Mouse (Mus musculus) stomach, embryonic 16.5 days (tissue): ENCODE measurements around the gene Tpp1. TPM values are rescaled to one million over a fixed set of nuclear protein-coding genes. Genes with fewer than 3 reads are reported as not detected.

ENCODE experiments used
- ATAC-seq: fragments of 200-750 bp; cut with Nextera tagmentation; 2 replicates; pipeline ENCODE4 v1.8.0; 2017; ENCODE audit warnings: moderate number of reproducible peaks, moderate TSS enrichment; ENCODE audit not compliant: insufficient read depth, low FRiP score
- H3K27ac ChIP-seq: fragments of 300-500 bp; sonication (generic); 2 replicates; pipeline ENCODE4 v1.5.1; 2014; ENCODE audit warnings: low read length
- H3K27me3 ChIP-seq: fragments of 300-500 bp; sonication (generic); 2 replicates; pipeline ENCODE4 v1.6.1; 2014; ENCODE audit warnings: low read length, control low read depth, mixed read lengths; ENCODE audit not compliant: control insufficient read depth, insufficient read depth
- H3K36me3 ChIP-seq: fragments of 300-500 bp; sonication (generic); 2 replicates; pipeline ENCODE4 v1.6.1; 2014; ENCODE audit warnings: low read length; ENCODE audit not compliant: control insufficient read depth, insufficient read depth
- H3K4me1 ChIP-seq: fragments of 300-500 bp; sonication (generic); 2 replicates; pipeline ENCODE4 v1.6.1; 2014; ENCODE audit warnings: low read length, control low read depth, mixed read lengths; ENCODE audit not compliant: control insufficient read depth, insufficient read depth
- H3K4me2 ChIP-seq: fragments of 300-500 bp; sonication (generic); 2 replicates; pipeline ENCODE4 v1.6.1; 2014; ENCODE audit warnings: low read depth, low read length, mixed read lengths
- H3K4me3 ChIP-seq: fragments of 300-500 bp; sonication (generic); replicated peaks from 2 replicates; pipeline ENCODE4 v1.5.1; 2014; ENCODE audit warnings: mild to moderate bottlenecking, low read length
- H3K9ac ChIP-seq: fragments of 300-500 bp; sonication (generic); 2 replicates; pipeline ENCODE4 v1.6.1; 2014; ENCODE audit warnings: low read length
- H3K9me3 ChIP-seq: fragments of 300-500 bp; sonication (generic); replicated peaks from 2 replicates; pipeline ENCODE4 v1.6.1; 2016; ENCODE audit warnings: low read length, control low read depth; ENCODE audit not compliant: control insufficient read depth
- whole genome bisulfite sequencing: fragments of 180-500 bp; shearing (Covaris S2); extraction: QIAGEN DNeasy Blood & Tissue Kit; methylation state at CpG from one replicate; pipeline ENCODE4 v1.1.7; 2014; 5-methylcytosine and 5-hydroxymethylcytosine counted together
- polyA plus RNA-seq: library from polyadenylated mRNA; unstranded; fragments of >200 nt; fragmentation: Nextera tagmentation; extraction: Ambion mirVana; gene quantifications from 2 replicates; pipeline ENCODE4 v1.2.1, GENCODE M21; 2015

Gene Tpp1
- 77.3 and 82.8 TPM in 2 replicates for polyA plus RNA-seq

GRCm38 (mm10) chr7:105751491-105752433 lies at the start of gene Tpp1:
Gene Tpp1 (minus strand): TSS chr7:105752235.
- H3K27ac ChIP-seq: peak within 1 kb of the TSS; percentile 51; the same call in 1 of the 2 replicates
- 17% methylated on average over 20 of the region's 20 CpGs for WGBS
- H3K9ac ChIP-seq: peak within 1 kb of the TSS; percentile 83
- ATAC-seq: peak; percentile 93
- peak within 1 kb of the TSS; percentile 70 for H3K4me3 ChIP-seq
- no peaks in the 10 kb centered on the region; the same call in 1 of the 2 replicates for H3K36me3 ChIP-seq
- H3K9me3 ChIP-seq: no peaks in the 10 kb centered on the region
- H3K27me3 ChIP-seq: no peaks in the 10 kb centered on the region
- peak within 1 kb of the TSS; percentile 73 for H3K4me2 ChIP-seq
- H3K4me1 ChIP-seq: peaks cover 9% of the 10 kb centered on the region

- no peaks in the 10 kb centered on the region for H3K27me3 ChIP-seq
- ATAC-seq: no peak
- H3K9me3 ChIP-seq: no peaks in the 10 kb centered on the region
- no peaks in the 10 kb centered on the region for H3K4me1 ChIP-seq
- no peaks in the 10 kb centered on the region for H3K36me3 ChIP-seq
- H3K4me3 ChIP-seq: no peak overlapping the region
- WGBS: 92% methylated on average over 3 of the region's 3 CpGs
- no peak overlapping the region for H3K27ac ChIP-seq
- H3K4me2 ChIP-seq: no peak overlapping the region
- no peak overlapping the region for H3K9ac ChIP-seq
Measured at GRCm38 (mm10) chr7:105796972-105797371, 44.9 kb upstream of the Tpp1 start.

- H3K4me1 ChIP-seq: no peaks in the 10 kb centered on the region
- H3K36me3 ChIP-seq: no peaks in the 10 kb centered on the region
- H3K4me2 ChIP-seq: no peak overlapping the region
- H3K27ac ChIP-seq: no peak overlapping the region
- H3K4me3 ChIP-seq: no peak overlapping the region
- H3K9me3 ChIP-seq: no peaks in the 10 kb centered on the region
- no peak for ATAC-seq
- H3K27me3 ChIP-seq: no peaks in the 10 kb centered on the region
- WGBS: 29% methylated on average over 7 of the region's 7 CpGs
- no peak overlapping the region for H3K9ac ChIP-seq
Measured at GRCm38 (mm10) chr7:105795759-105796366, 43.8 kb upstream of the Tpp1 start.

GRCm38 (mm10) chr7:105793701-105794100 lies 41.7 kb upstream of the Tpp1 start:
- H3K4me2 ChIP-seq: no peak overlapping the region
- H3K4me3 ChIP-seq: no peak overlapping the region
- no peak overlapping the region for H3K9ac ChIP-seq
- H3K27me3 ChIP-seq: peaks cover 4% of the 10 kb centered on the region; the same call in 1 of the 2 replicates
- ATAC-seq: no peak
- H3K4me1 ChIP-seq: no peaks in the 10 kb centered on the region
- no peak overlapping the region; the same call in 1 of the 2 replicates for H3K27ac ChIP-seq
- 78% methylated on average over 7 of the region's 7 CpGs for WGBS
- no peaks in the 10 kb centered on the region for H3K36me3 ChIP-seq
- no peaks in the 10 kb centered on the region for H3K9me3 ChIP-seq

- ATAC-seq: no peak
- peaks cover 3% of the 10 kb centered on the region; the same call in 1 of the 2 replicates for H3K4me1 ChIP-seq
- no peaks in the 10 kb centered on the region for H3K36me3 ChIP-seq
- no peak overlapping the region for H3K27ac ChIP-seq
- no peak overlapping the region for H3K9ac ChIP-seq
- WGBS: 71% methylated on average over 1 of the region's 1 CpGs
- no peak overlapping the region for H3K4me2 ChIP-seq
- no peaks in the 10 kb centered on the region for H3K9me3 ChIP-seq
- H3K4me3 ChIP-seq: no peak overlapping the region
- H3K27me3 ChIP-seq: peaks cover 4% of the 10 kb centered on the region; the same call in 1 of the 2 replicates
Measured at GRCm38 (mm10) chr7:105791147-105791546, 39.1 kb upstream of the Tpp1 start.

GRCm38 (mm10) chr7:105787285-105788140 lies 35.5 kb upstream of the Tpp1 start, which contains the start of gene Dchs1:
Gene Dchs1 (minus strand): TSS chr7:105787654.
- Histone ChIP-seq H3K9me3 (no peaks in the 10 kb centered on the region), H3K4me2 (peak within 1 kb of the TSS; percentile 70), H3K4me3 (peak within 1 kb of the TSS; percentile 74), H3K9ac (peak within 1 kb of the TSS; percentile 91), H3K4me1 (peaks cover 23% of the 10 kb centered on the region), H3K27me3 (peaks cover 4% of the 10 kb centered on the region; the same call in 1 of the 2 replicates), H3K36me3 (no peaks in the 10 kb centered on the region), H3K27ac (peak within 1 kb of the TSS; percentile 74)
- ATAC-seq: peak; percentile 77
- WGBS: under 1% methylated on average over 43 of the region's 97 CpGs

GRCm38 (mm10) chr7:105786506-105787284 lies 34.7 kb upstream of the Tpp1 start:
- Histone ChIP-seq H3K27me3 (peaks cover 4% of the 10 kb centered on the region; the same call in 1 of the 2 replicates), H3K4me1 (peaks cover 23% of the 10 kb centered on the region), H3K4me3 (peak overlapping the region; percentile 74), H3K9me3 (no peaks in the 10 kb centered on the region), H3K4me2 (peak overlapping the region; percentile 70), H3K36me3 (no peaks in the 10 kb centered on the region), H3K9ac (peak overlapping the region; percentile 91), H3K27ac (peak overlapping the region; percentile 74)
- ATAC-seq: peak; percentile 63
- 10% methylated on average over 18 of the region's 20 CpGs for WGBS

GRCm38 (mm10) chr7:105784556-105784955 lies 32.5 kb upstream of the Tpp1 start:
- Histone ChIP-seq H3K4me3 (no peak overlapping the region), H3K27me3 (peaks cover 4% of the 10 kb centered on the region; the same call in 1 of the 2 replicates), H3K27ac (no peak overlapping the region), H3K36me3 (no peaks in the 10 kb centered on the region), H3K4me2 (peak overlapping the region; percentile 16; the same call in 1 of the 2 replicates), H3K4me1 (peaks cover 23% of the 10 kb centered on the region), H3K9me3 (no peaks in the 10 kb centered on the region), H3K9ac (no peak overlapping the region)
- WGBS: 22% methylated on average over 4 of the region's 4 CpGs
- no peak for ATAC-seq
